Mouse (Mus musculus) hindbrain, embryonic 14.5 days (tissue): Measurements from ENCODE around the gene Gm20425. TPM values are rescaled to one million over a fixed set of nuclear protein-coding genes. Genes with fewer than 3 reads are reported as not detected.

Source experiments
- ATAC-seq: fragments of 200-750 bp; cut with Nextera tagmentation; 2 replicates; pipeline ENCODE4 v1.8.0; 2017; ENCODE audit warnings: moderate number of reproducible peaks, mild to moderate bottlenecking, moderate TSS enrichment, moderate library complexity; ENCODE audit not compliant: low FRiP score
- DNase-seq: peaks from one replicate; pipeline ENCODE4 v3.0.0-alpha.2; 2015; ENCODE audit warnings: low spot score
- H3K27ac ChIP-seq: fragments of 300-500 bp; sonication (generic); 2 replicates; pipeline ENCODE4 v1.5.1; 2014; ENCODE audit warnings: mild to moderate bottlenecking, moderate library complexity
- H3K27me3 ChIP-seq: fragments of 300-500 bp; sonication (generic); 2 replicates; pipeline ENCODE4 v1.6.1; 2014; ENCODE audit warnings: mild to moderate bottlenecking, low read length, mixed read lengths; ENCODE audit not compliant: control insufficient read depth, insufficient read depth
- H3K36me3 ChIP-seq: fragments of 300-500 bp; sonication (generic); replicated peaks from 2 replicates; pipeline ENCODE4 v1.6.1; 2014; ENCODE audit not compliant: control insufficient read depth, insufficient read depth
- H3K4me1 ChIP-seq: fragments of 300-500 bp; sonication (generic); replicated peaks from 2 replicates; pipeline ENCODE4 v1.6.1; 2014; ENCODE audit warnings: antibody characterized with exemption, low read length, mixed read lengths; ENCODE audit not compliant: control insufficient read depth, insufficient read depth
- H3K4me2 ChIP-seq: fragments of 300-500 bp; sonication (generic); replicated peaks from 2 replicates; pipeline ENCODE4 v1.6.1; 2014; ENCODE audit warnings: mild to moderate bottlenecking, moderate library complexity
- H3K4me3 ChIP-seq: fragments of 300-500 bp; sonication (generic); replicated peaks from 2 replicates; pipeline ENCODE4 v1.5.1; 2014; ENCODE audit warnings: mild to moderate bottlenecking, low read length
- H3K9ac ChIP-seq: fragments of 300-500 bp; sonication (generic); 2 replicates; pipeline ENCODE4 v1.6.1; 2014
- H3K9me3 ChIP-seq: fragments of 300-500 bp; sonication (generic); 2 replicates; pipeline ENCODE4 v1.6.1; 2016; ENCODE audit warnings: low read length; ENCODE audit not compliant: control insufficient read depth
- WGBS: fragments of 180-500 bp; shearing (Covaris S2); extraction: QIAGEN DNeasy Blood & Tissue Kit; methylation state at CpG from one replicate; pipeline ENCODE4 v1.1.7; 2014; 5-methylcytosine and 5-hydroxymethylcytosine counted together
- polyA plus RNA-seq: library from polyadenylated mRNA; unstranded; fragments of >200 nt; fragmentation: Nextera tagmentation; extraction: Ambion mirVana; gene quantifications from 2 replicates; pipeline ENCODE4 v1.2.1, GENCODE M21; 2014

The Gm20425 gene
- polyA plus RNA-seq, 1 experiment from 2014 or later = 4.0 TPM

GRCm38 (mm10) chr9:103207846-103208245, 22.3 kb downstream of the Gm20425 start:
- Histone ChIP-seq H3K27ac (no peak overlapping the region), H3K4me2 (peak overlapping the region; percentile 47), H3K36me3 (no peaks in the 10 kb centered on the region), H3K27me3 (no peaks in the 10 kb centered on the region), H3K4me1 (no peaks in the 10 kb centered on the region), H3K4me3 (0 out of 2 replicates have a peak overlapping the region, but pooled peaks have one; percentile 0), H3K9ac (no peak overlapping the region), H3K9me3 (no peaks in the 10 kb centered on the region)
- DNase-seq = peak; percentile 71
- 10% methylated on average over 16 of the region's 16 CpGs for WGBS
- ATAC-seq = peak; percentile 88

- Histone ChIP-seq H3K4me3 (no peak overlapping the region), H3K27me3 (no peaks in the 10 kb centered on the region), H3K36me3 (no peaks in the 10 kb centered on the region), H3K27ac (no peak overlapping the region), H3K4me2 (no peak overlapping the region), H3K4me1 (peaks cover 4% of the 10 kb centered on the region; the same call in 1 of the 2 replicates), H3K9me3 (no peaks in the 10 kb centered on the region), H3K9ac (no peak overlapping the region)
- ATAC-seq (no peak), DNase-seq (no peak)
- 93% methylated on average over 5 of the region's 5 CpGs for WGBS
Measured at GRCm38 (mm10) chr9:103205786-103206185, 24.3 kb downstream of the Gm20425 start.

- Histone ChIP-seq H3K27me3 (no peaks in the 10 kb centered on the region), H3K36me3 (peaks cover 26% of the 10 kb centered on the region), H3K9ac (peak within 1 kb of the TSS; percentile 76), H3K4me3 (peak within 1 kb of the TSS; percentile 76), H3K27ac (peak within 1 kb of the TSS; percentile 76), H3K9me3 (no peaks in the 10 kb centered on the region), H3K4me1 (peaks cover 4% of the 10 kb centered on the region; the same call in 1 of the 2 replicates), H3K4me2 (peak within 1 kb of the TSS; percentile 55)
- DNase-seq (peak; percentile 96), ATAC-seq (peak; percentile 97)
- WGBS = under 1% methylated on average over 45 of the region's 45 CpGs
Measured at GRCm38 (mm10) chr9:103201561-103202260, 28.4 kb downstream of the Gm20425 start, which contains the start of gene Srprb. TSS of gene Srprb (minus strand) at chr9:103202137.

GRCm38 (mm10) chr9:103188416-103188815, 41.7 kb downstream of the Gm20425 start:
- Histone ChIP-seq H3K27ac (no peak overlapping the region), H3K4me1 (no peaks in the 10 kb centered on the region), H3K27me3 (no peaks in the 10 kb centered on the region), H3K9me3 (no peaks in the 10 kb centered on the region), H3K9ac (no peak overlapping the region), H3K36me3 (peaks cover 63% of the 10 kb centered on the region), H3K4me2 (no peak overlapping the region), H3K4me3 (no peak overlapping the region)
- DNase-seq (no peak), ATAC-seq (no peak)
- 72% methylated on average over 4 of the region's 4 CpGs for WGBS

- WGBS = 73% methylated on average over 9 of the region's 9 CpGs
- H3K9ac ChIP-seq = no peak overlapping the region
- no peaks in the 10 kb centered on the region for H3K9me3 ChIP-seq
- DNase-seq = no peak
- no peak for ATAC-seq
- no peaks in the 10 kb centered on the region for H3K4me1 ChIP-seq
- H3K36me3 ChIP-seq = peaks cover 65% of the 10 kb centered on the region
- H3K27ac ChIP-seq = no peak overlapping the region
- H3K4me3 ChIP-seq = no peak overlapping the region
- no peak overlapping the region for H3K4me2 ChIP-seq
- H3K27me3 ChIP-seq = no peaks in the 10 kb centered on the region
Measured at GRCm38 (mm10) chr9:103186747-103187146, 43.4 kb downstream of the Gm20425 start.

- DNase-seq = no peak
- 91% methylated on average over 8 of the region's 8 CpGs for WGBS
- no peaks in the 10 kb centered on the region for H3K27me3 ChIP-seq
- H3K9ac ChIP-seq = no peak overlapping the region
- no peaks in the 10 kb centered on the region for H3K9me3 ChIP-seq
- peaks cover 60% of the 10 kb centered on the region for H3K36me3 ChIP-seq
- no peak overlapping the region for H3K4me3 ChIP-seq
- no peaks in the 10 kb centered on the region for H3K4me1 ChIP-seq
- no peak overlapping the region for H3K4me2 ChIP-seq
- no peak for ATAC-seq
- no peak overlapping the region for H3K27ac ChIP-seq
Measured at GRCm38 (mm10) chr9:103185946-103186345, 44.2 kb downstream of the Gm20425 start.

GRCm38 (mm10) chr9:103184855-103185254, 45.3 kb downstream of the Gm20425 start:
- no peak overlapping the region for H3K27ac ChIP-seq
- DNase-seq (no peak), ATAC-seq (no peak)
- H3K4me1 ChIP-seq = no peaks in the 10 kb centered on the region
- no peak overlapping the region for H3K9ac ChIP-seq
- 69% methylated on average over 4 of the region's 4 CpGs for WGBS
- H3K27me3 ChIP-seq = no peaks in the 10 kb centered on the region
- H3K36me3 ChIP-seq = peaks cover 49% of the 10 kb centered on the region
- no peak overlapping the region for H3K4me2 ChIP-seq
- no peak overlapping the region for H3K4me3 ChIP-seq
- H3K9me3 ChIP-seq = no peaks in the 10 kb centered on the region

- no peaks in the 10 kb centered on the region for H3K9me3 ChIP-seq
- no peak overlapping the region for H3K27ac ChIP-seq
- H3K9ac ChIP-seq = no peak overlapping the region
- no peaks in the 10 kb centered on the region for H3K27me3 ChIP-seq
- H3K4me3 ChIP-seq = no peak overlapping the region
- peaks cover 54% of the 10 kb centered on the region for H3K36me3 ChIP-seq
- no peak overlapping the region for H3K4me2 ChIP-seq
- DNase-seq (no peak), ATAC-seq (no peak)
- WGBS = 85% methylated on average over 8 of the region's 8 CpGs
- no peaks in the 10 kb centered on the region for H3K4me1 ChIP-seq
Measured at GRCm38 (mm10) chr9:103181886-103182285, 48.2 kb downstream of the Gm20425 start.

- DNase-seq (peak; percentile 72), ATAC-seq (peak; percentile 68; the same call in 1 of the 2 replicates)
- Histone ChIP-seq H3K4me3 (peak overlapping the region; percentile 17; the same call in 1 of the 2 replicates), H3K4me2 (peak overlapping the region; percentile 46), H3K27ac (peak overlapping the region; percentile 54; the same call in 1 of the 2 replicates), H3K4me1 (no peaks in the 10 kb centered on the region), H3K27me3 (no peaks in the 10 kb centered on the region), H3K36me3 (peaks cover 61% of the 10 kb centered on the region), H3K9ac (0 out of 2 replicates have a peak overlapping the region, but pooled peaks have one; percentile 16), H3K9me3 (no peaks in the 10 kb centered on the region)
- WGBS = 6% methylated on average over 20 of the region's 20 CpGs
Measured at GRCm38 (mm10) chr9:103180807-103181565, 49.1 kb downstream of the Gm20425 start.
